Mouse (Mus musculus) embryonic stem cell, embryonic (primary cell): ENCODE results near the gene Itgb1bp1.

Experiments used
- CTCF ChIA-PET, 4 experiments: fragments of 300-600 bp in 2 of 4; fragments of 350-600 bp in 2 of 4; sonication (Branson Sonifier 250); formaldehyde crosslinking; loops; one replicate each; lab custom pipeline; 2022; ENCODE audit warnings: inconsistent platforms in 2 of 4; lab: Charles Lee
- POLR2A ChIA-PET, 4 experiments: fragments of 300-600 bp in 2 of 4; fragments of 350-600 bp in 2 of 4; sonication (Branson Sonifier 250); formaldehyde crosslinking; loops; one replicate each; lab custom pipeline; 2022; ENCODE audit warnings: antibody characterized with exemption in 4 of 4, inconsistent platforms in 1 of 4; lab: Charles Lee

Itgb1bp1 gene

GRCm38 (mm10) chr12:21233727-21234126 lies 52.4 kb downstream of the Itgb1bp1 start:
- CTCF ChIA-PET, result no interaction called here
- POLR2A ChIA-PET, result interaction anchor here in 2 of 4 experiments (0.6 to 1.6 kb wide), 3 partner anchors 10 to 119 kb away, joined by 3 to 5 read pairs (median 3); no protein-coding TSS in a partner anchor

GRCm38 (mm10) chr12:21229076-21229918 lies 56.8 kb downstream of the Itgb1bp1 start:
- CTCF ChIA-PET, result interaction anchor here in 2 of 4 experiments (0.8 to 1.7 kb wide), 2 partner anchors 37 to 95 kb away, joined by 3 to 5 read pairs; no protein-coding TSS in a partner anchor
- POLR2A ChIA-PET, result interaction anchor here in 3 of 4 experiments (0.6 to 1.8 kb wide), 6 partner anchors 15 to 114 kb away, joined by 3 to 4 read pairs (median 3); no protein-coding TSS in a partner anchor

GRCm38 (mm10) chr12:21228650-21229049 lies 57.4 kb downstream of the Itgb1bp1 start:
- CTCF ChIA-PET, result interaction anchor here in 2 of 4 experiments (0.6 to 1.7 kb wide), 3 partner anchors 52 to 94 kb away, joined by 4 to 5 read pairs (median 4); no protein-coding TSS in a partner anchor
- POLR2A ChIA-PET, result interaction anchor here in 1 of 4 experiments (0.7 to 1.8 kb wide), 3 partner anchors 29 to 114 kb away, joined by 3 to 4 read pairs (median 3); no protein-coding TSS in a partner anchor

DNA sequence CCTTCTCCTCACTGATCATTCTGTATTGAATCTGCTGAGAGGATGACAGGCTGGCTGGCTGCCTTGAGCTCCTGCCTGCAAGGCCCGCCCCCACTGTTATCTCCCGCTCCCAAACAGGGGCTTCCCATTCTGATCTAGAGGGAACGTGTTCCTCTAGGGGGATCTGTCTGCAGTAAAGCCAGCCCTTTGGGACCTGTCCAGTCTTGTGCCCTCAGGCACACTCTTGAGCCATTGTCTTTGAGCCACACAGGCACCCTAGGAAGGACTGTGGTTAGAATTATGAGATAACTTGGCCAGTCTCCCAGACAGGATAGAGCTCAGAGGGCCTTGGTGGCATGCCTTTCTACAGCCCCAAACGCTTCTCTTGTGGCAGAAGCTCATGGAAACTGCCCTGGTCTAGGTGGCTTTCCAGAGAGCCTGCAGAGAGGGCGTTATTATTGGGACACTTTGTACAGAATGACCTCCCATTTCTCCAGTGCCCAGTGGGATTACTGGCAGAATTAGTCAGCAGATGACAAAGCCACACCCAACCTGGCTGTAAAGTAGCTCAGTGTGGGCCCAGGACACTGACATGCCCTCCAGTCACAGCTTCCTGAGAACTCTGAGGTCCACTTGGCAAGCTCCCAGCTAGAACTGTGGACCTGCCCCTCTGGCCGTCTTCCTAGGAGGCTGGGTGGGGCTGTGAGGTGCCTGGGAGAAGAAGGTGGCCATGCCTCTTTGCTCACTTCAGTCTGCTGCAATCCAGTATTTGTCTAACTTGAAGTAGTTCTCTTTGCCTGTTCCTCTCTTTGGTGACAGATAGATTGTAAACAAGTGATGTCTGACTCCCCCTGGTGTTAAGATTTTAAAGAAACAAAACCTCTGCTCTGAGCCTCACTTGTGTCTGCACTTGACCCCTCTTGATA lies 58.8 kb downstream of the Itgb1bp1 start:
- CTCF ChIA-PET, result interaction anchor here (0.6 to 1.8 kb wide), 13 partner anchors 8 to 116 kb away, joined by 3 to 10 read pairs (median 4); no protein-coding TSS in a partner anchor
- POLR2A ChIA-PET, result interaction anchor here in 3 of 4 experiments (0.6 to 1.9 kb wide), 17 partner anchors 9 to 116 kb away, joined by 3 to 9 read pairs (median 4); partner anchors contain the start of genes Itgb1bp1 (in 2 of the 3), Cpsf3 (in 1 of the 3) and Iah1 (in 1 of the 3)

DNA sequence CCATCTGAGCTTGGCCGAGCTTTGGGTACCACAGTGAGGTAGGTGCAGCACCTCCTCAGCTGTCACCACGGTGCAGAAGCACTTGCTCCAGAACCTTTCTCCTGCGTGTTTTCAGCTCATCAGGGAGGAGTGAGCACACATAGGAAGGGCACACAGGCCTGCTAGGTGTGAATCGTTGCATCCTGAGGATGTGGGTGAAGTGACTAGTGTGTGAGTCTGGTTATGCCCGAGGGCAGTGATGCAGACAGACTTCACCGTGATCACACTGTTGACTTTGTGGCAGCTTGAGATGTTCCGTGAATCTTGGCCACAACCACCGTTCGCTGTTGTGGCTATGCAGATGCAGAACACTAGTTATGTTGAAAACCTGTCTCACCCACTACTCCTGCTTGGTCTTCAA lies 59.8 kb downstream of the Itgb1bp1 start:
- ChIA-PET POLR2A (interaction anchor here in 3 of 4 experiments (0.5 to 1.9 kb wide), 17 partner anchors 10 to 169 kb away, joined by 3 to 9 read pairs (median 4); partner anchors contain the start of genes Itgb1bp1 (in 2 of the 3) and Cpsf3 (in 1 of the 3)), CTCF (interaction anchor here in 3 of 4 experiments (0.6 to 1.8 kb wide), 6 partner anchors 9 to 114 kb away, joined by 3 to 10 read pairs (median 6); no protein-coding TSS in a partner anchor)

GRCm38 (mm10) chr12:21225358-21225757 lies 60.7 kb downstream of the Itgb1bp1 start:
- POLR2A ChIA-PET, result interaction anchor here in 1 of 4 experiments (1.4 kb wide), 1 partner anchor 17 kb away, joined by 5 read pairs; no protein-coding TSS in a partner anchor
- CTCF ChIA-PET, result no interaction called here

- CTCF ChIA-PET, result interaction anchor here in 1 of 4 experiments (1.1 kb wide), 1 partner anchor 113 kb away, joined by 4 read pairs; no protein-coding TSS in a partner anchor
These were observed 62.2 kb downstream of the Itgb1bp1 start for GRCm38 (mm10) chr12:21223923-21224322.

GRCm38 (mm10) chr12:21220596-21220995 lies 65.5 kb downstream of the Itgb1bp1 start:
- CTCF ChIA-PET, result interaction anchor here in 1 of 4 experiments (1.1 kb wide), 1 partner anchor 108 kb away, joined by 3 read pairs; no protein-coding TSS in a partner anchor
- POLR2A ChIA-PET, result interaction anchor here in 1 of 4 experiments (0.6 to 1.1 kb wide), 2 partner anchors 11 to 53 kb away, joined by 3 to 4 read pairs; no protein-coding TSS in a partner anchor

More at GRCm38 (mm10) chr12:21223923-21224322, 62.2 kb downstream of the Itgb1bp1 start:
- POLR2A ChIA-PET, result interaction anchor here (0.6 to 1.7 kb wide), 11 partner anchors 9 to 193 kb away, joined by 3 to 10 read pairs (median 4); partner anchors contain the start of genes Itgb1bp1 (in 1 of the 4) and Ywhaq (in 1 of the 4)

DNA sequence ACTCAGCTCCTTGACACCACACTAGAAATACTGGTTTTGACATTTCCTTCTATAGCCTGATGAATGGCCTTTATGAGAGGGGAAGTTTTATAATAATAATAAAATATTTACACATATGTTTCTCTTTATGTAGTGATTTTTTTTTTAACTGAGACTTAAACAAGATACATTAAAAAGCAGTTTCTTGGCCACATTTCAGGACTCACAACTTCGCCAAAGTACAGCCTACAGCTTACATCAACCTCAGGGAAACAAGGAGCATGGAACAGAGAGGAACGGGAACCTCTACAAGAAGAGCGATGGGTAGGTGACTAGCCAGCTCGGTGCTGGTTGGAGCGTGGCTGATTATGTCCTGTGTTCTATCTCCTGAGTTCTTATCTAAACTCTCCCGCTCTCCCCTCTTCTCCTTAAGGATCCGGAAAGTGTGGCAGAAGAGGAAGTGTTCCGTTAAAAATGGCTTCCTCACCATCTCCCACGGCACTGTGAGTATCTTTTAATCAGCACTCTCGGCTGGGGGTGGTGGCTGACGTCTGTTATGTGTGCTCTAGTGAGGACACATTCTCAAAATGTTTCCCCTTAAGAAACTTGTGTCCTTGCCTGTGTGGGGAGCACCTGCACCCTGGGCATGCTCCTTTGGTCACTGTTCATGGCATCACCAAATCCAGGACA lies 68.2 kb downstream of the Itgb1bp1 start:
- POLR2A ChIA-PET, result interaction anchor here in 1 of 4 experiments (0.6 kb wide), 1 partner anchor 88 kb away, joined by 3 read pairs; no protein-coding TSS in a partner anchor
- CTCF ChIA-PET, result interaction anchor here in 1 of 4 experiments (0.7 kb wide), 1 partner anchor 43 kb away, joined by 3 read pairs; no protein-coding TSS in a partner anchor

GRCm38 (mm10) chr12:21214551-21215165 lies 71.4 kb downstream of the Itgb1bp1 start:
- ChIA-PET CTCF (interaction anchor here in 2 of 4 experiments (0.5 to 0.7 kb wide), 3 partner anchors 11 to 105 kb away, joined by 3 to 5 read pairs (median 3); no protein-coding TSS in a partner anchor), POLR2A (interaction anchor here in 2 of 4 experiments (0.6 to 1.7 kb wide), 7 partner anchors 9 to 89 kb away, joined by 3 to 6 read pairs (median 4); partner anchors contain the start of genes Cpsf3 (in 1 of the 2) and Itgb1bp1 (in 1 of the 2))

GRCm38 (mm10) chr12:21212876-21213275 lies 73.2 kb downstream of the Itgb1bp1 start:
- POLR2A ChIA-PET, result interaction anchor here in 1 of 4 experiments (1.3 kb wide), 1 partner anchor 101 kb away, joined by 3 read pairs; no protein-coding TSS in a partner anchor
- CTCF ChIA-PET, result no interaction called here

DNA sequence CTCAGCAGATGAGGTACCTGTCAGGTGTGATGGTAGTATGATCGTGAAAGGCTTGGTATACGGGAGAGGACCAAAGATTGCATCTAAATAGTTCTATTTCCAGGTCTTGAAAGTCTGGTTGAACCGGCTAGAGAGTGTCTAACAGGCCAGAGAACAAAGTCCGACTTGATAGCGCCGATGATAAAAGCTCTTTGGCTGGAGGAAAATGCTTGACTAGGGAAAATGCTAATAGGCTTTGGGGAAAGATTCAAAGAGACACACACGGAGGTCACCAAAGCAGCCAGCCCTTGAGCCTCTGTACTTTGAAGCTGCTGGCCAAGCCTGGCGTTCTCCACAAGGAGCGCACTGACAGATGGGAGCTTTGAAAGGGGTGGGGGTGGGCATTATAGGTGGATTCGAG lies 76.8 kb downstream of the Itgb1bp1 start:
- CTCF ChIA-PET, result no interaction called here
- POLR2A ChIA-PET, result interaction anchor here in 2 of 4 experiments (0.6 to 1.9 kb wide), 4 partner anchors 11 to 21 kb away, joined by 4 to 7 read pairs (median 4); no protein-coding TSS in a partner anchor

GRCm38 (mm10) chr12:21208172-21208795 lies 77.8 kb downstream of the Itgb1bp1 start:
- CTCF ChIA-PET, result interaction anchor here in 1 of 4 experiments (1.1 kb wide), 1 partner anchor 74 kb away, joined by 3 read pairs; no protein-coding TSS in a partner anchor

GRCm38 (mm10) chr12:21207422-21207821 lies 78.7 kb downstream of the Itgb1bp1 start:
- ChIA-PET CTCF (no interaction called here), POLR2A (interaction anchor here in 1 of 4 experiments (1.0 kb wide), 2 partner anchors 20 to 24 kb away, joined by 3 to 4 read pairs; no protein-coding TSS in a partner anchor)

More at GRCm38 (mm10) chr12:21208172-21208795, 77.8 kb downstream of the Itgb1bp1 start:
- POLR2A ChIA-PET, result interaction anchor here in 1 of 4 experiments (0.8 to 1.9 kb wide), 2 partner anchors 11 to 15 kb away, joined by 3 to 7 read pairs; no protein-coding TSS in a partner anchor

GRCm38 (mm10) chr12:21205799-21206198 lies 80.3 kb downstream of the Itgb1bp1 start:
- POLR2A ChIA-PET, result interaction anchor here in 2 of 4 experiments (0.7 to 1.2 kb wide), 3 partner anchors 19 to 69 kb away, joined by 4 read pairs; no protein-coding TSS in a partner anchor
- CTCF ChIA-PET, result no interaction called here
